Mouse (Mus musculus) kidney, adult 2 months (tissue): ENCODE data around the gene Specc1. TPM values are rescaled to one million over a fixed set of nuclear protein-coding genes. Genes with fewer than 3 reads are reported as not detected.

Source experiments
- DNase-seq: peaks from one replicate; pipeline ENCODE4 v3.0.0; 2021
- H3K27ac ChIP-seq: fragments of 200-500 bp; 2 replicates; pipeline ENCODE4 v1.5.1; 2012; ENCODE audit warnings: low read depth, low read length, control low read depth, inconsistent platforms; ENCODE audit not compliant: insufficient read depth
- H3K27me3 ChIP-seq: fragments of 200-500 bp; replicated peaks from 2 replicates; pipeline ENCODE4 v1.6.1; 2012; ENCODE audit warnings: mild to moderate bottlenecking, moderate library complexity, low read length, inconsistent platforms; ENCODE audit not compliant: control insufficient read depth, insufficient read depth
- H3K36me3 ChIP-seq: fragments of 200-500 bp; 2 replicates; pipeline ENCODE4 v1.6.1; 2012; ENCODE audit warnings: mild to moderate bottlenecking, moderate library complexity, low read length, inconsistent platforms; ENCODE audit not compliant: control insufficient read depth, insufficient read depth
- H3K4me1 ChIP-seq: fragments of 200-500 bp; 2 replicates; pipeline ENCODE4 v1.6.1; 2011; ENCODE audit warnings: low read length; ENCODE audit not compliant: control insufficient read depth, insufficient read depth
- H3K4me3 ChIP-seq: fragments of 200-500 bp; 2 replicates; pipeline ENCODE4 v1.5.1; 2011; ENCODE audit warnings: mild to moderate bottlenecking, low read depth, low read length, control low read depth; ENCODE audit not compliant: insufficient read depth
- CTCF ChIP-seq: fragments of 200-500 bp; conservative IDR thresholded peaks from 2 replicates; pipeline ENCODE4 v1.5.1; 2011; ENCODE audit warnings: low read depth, mild to moderate bottlenecking, control low read depth, low read length, moderate library complexity, mixed read lengths; ENCODE audit not compliant: insufficient read depth, insufficient read length
- POLR2A ChIP-seq: fragments of 200-500 bp; IDR thresholded peaks from one replicate; pipeline ENCODE4 v1.6.1; 2011; ENCODE audit warnings: low read depth, low read length, control low read depth
- WGBS: fragments of 180-500 bp; shearing (Covaris S2); methylation state at CpG from one replicate; pipeline ENCODE4 v1.1.7; 2018; 5-methylcytosine and 5-hydroxymethylcytosine counted together
- polyA plus RNA-seq: library from polyadenylated mRNA; depleted of rRNA; stranded (reverse); fragments of >200 nt; gene quantifications from 2 replicates; pipeline ENCODE4 v1.2.3, GENCODE M21; 2012

The Specc1 gene
- polyA plus RNA-seq, 1 experiment = 9.2 TPM

DNA sequence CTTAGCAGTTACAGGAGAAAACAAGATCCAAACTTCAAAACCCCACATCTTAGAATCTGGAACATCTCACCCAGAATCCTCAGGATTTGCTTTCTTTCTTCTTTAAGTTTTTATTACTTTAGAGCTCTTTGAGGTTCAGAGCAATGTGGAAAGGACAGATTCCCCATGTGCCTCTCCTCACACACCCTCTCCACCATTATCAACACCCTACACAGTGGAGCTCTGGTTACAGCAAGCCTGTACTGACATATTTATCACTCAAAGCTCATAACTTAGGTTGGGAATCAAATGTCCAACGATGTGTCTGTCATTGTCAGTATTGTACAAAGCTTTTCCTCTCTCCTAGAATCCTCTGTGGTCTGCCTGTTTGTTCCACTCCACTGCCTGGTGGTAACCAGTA lies 108.0 kb downstream of the Specc1 start:
- no peak for TF ChIP-seq CTCF
- no peak for TF ChIP-seq POLR2A
- H3K36me3 ChIP-seq = no peaks in the 10 kb centered on the region
- DNase-seq = no peak
- 20% methylated on average over 1 of the region's 1 CpGs for WGBS
- no peaks in the 10 kb centered on the region for H3K4me1 ChIP-seq
- H3K27ac ChIP-seq = no peak overlapping the region
- H3K27me3 ChIP-seq = no peaks in the 10 kb centered on the region
- H3K4me3 ChIP-seq = no peak overlapping the region

- Histone ChIP-seq H3K4me3 (no peak overlapping the region), H3K36me3 (no peaks in the 10 kb centered on the region), H3K4me1 (no peaks in the 10 kb centered on the region), H3K27ac (no peak overlapping the region), H3K27me3 (no peaks in the 10 kb centered on the region)
- WGBS = 82% methylated on average over 6 of the region's 6 CpGs
- DNase-seq = no peak
- TF ChIP-seq CTCF (no peak), POLR2A (no peak)
Observed at GRCm38 (mm10) chr11:62065655-62066054, 109.1 kb downstream of the Specc1 start.

DNA sequence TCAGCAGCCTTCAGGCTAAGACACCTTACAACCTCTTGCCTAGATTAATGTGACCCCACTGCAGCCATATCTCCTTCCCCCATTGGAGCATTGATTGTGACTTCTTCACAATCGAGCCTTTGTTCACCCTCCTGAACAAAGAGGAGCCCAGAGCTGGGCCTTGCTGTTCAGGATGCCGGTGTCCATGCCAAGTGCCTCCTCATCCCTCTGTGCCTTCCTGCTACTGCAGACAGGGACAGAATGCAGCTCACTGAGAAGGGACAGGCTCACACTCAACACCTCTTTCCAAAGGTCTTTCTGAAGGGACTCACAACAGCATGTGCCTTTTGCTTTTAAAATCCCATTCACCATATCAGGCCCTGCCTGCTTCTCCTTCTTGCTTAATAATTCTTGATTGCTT lies 113.0 kb downstream of the Specc1 start:
- H3K27ac ChIP-seq = peak overlapping the region; percentile 16; the same call in 1 of the 2 replicates
- no peak overlapping the region for H3K4me3 ChIP-seq
- H3K36me3 ChIP-seq = no peaks in the 10 kb centered on the region
- 88% methylated on average over 2 of the region's 2 CpGs for WGBS
- no peaks in the 10 kb centered on the region for H3K4me1 ChIP-seq
- TF ChIP-seq POLR2A (no peak), CTCF (no peak)
- no peak for DNase-seq
- H3K27me3 ChIP-seq = no peaks in the 10 kb centered on the region

DNA sequence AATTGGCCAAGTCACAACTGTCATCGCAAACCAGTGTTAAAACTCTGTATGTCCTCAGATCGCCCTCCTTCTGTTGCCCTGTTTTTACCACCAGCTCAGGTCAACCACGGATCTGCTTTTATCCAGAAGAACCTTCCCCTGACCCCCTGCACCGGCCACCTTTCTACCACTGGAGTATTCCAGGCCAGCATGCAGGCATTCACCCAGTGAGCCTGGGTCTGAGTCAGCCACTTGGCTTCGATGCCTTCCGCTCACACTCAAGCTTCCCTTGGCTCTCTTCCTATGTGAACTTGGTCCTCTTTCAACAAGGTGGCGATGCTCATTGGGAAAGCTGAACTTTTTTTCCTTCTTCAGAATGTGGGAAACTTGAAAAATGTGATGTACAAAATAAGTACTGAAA lies 113.6 kb downstream of the Specc1 start:
- H3K27ac ChIP-seq = peak overlapping the region; percentile 17; the same call in 1 of the 2 replicates
- no peak for DNase-seq
- no peak overlapping the region for H3K4me3 ChIP-seq
- H3K36me3 ChIP-seq = no peaks in the 10 kb centered on the region
- H3K4me1 ChIP-seq = no peaks in the 10 kb centered on the region
- 73% methylated on average over 7 of the region's 7 CpGs for WGBS
- no peaks in the 10 kb centered on the region for H3K27me3 ChIP-seq
- no peak for TF ChIP-seq POLR2A
- TF ChIP-seq CTCF = no peak

GRCm38 (mm10) chr11:62072406-62072805 lies 115.8 kb downstream of the Specc1 start:
- Histone ChIP-seq H3K36me3 (no peaks in the 10 kb centered on the region), H3K4me1 (no peaks in the 10 kb centered on the region; the same call in 1 of the 2 replicates), H3K4me3 (no peak overlapping the region), H3K27ac (no peak overlapping the region), H3K27me3 (no peaks in the 10 kb centered on the region)
- TF ChIP-seq POLR2A (no peak), CTCF (no peak)
- 78% methylated on average over 3 of the region's 3 CpGs for WGBS
- DNase-seq = no peak

DNA sequence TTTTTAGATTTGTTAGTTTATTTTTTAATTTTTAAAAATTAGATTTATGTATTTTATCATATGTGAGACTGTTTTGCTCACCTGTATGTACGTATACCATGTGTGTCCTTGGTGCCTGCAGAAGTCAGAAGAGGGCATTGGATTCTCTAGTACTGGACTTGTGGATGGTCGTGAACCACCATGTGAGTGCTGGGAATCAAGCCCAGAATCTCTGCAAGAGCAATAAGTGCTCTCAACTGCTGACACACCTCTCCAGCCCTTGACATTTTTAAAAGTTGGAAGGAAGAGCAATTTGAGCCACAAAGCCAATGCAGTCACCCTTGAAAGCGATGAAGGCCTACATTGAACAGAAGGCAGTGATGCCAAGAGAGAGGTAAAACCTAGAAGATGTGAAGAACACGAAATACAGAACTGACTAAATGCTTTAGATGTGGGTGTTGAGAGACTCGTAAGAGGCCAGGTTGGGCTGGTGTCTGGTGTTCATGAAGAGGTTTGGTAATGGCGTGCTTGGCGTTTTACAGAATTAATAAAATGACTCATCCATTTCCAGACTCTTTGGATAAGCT lies 117.1 kb downstream of the Specc1 start:
- Histone ChIP-seq H3K4me1 (peaks cover 5% of the 10 kb centered on the region; the same call in 1 of the 2 replicates), H3K27ac (no peak overlapping the region), H3K27me3 (no peaks in the 10 kb centered on the region), H3K4me3 (no peak overlapping the region), H3K36me3 (no peaks in the 10 kb centered on the region)
- no peak for DNase-seq
- WGBS = 91% methylated on average over 7 of the region's 7 CpGs
- TF ChIP-seq CTCF (no peak), POLR2A (no peak)

DNA sequence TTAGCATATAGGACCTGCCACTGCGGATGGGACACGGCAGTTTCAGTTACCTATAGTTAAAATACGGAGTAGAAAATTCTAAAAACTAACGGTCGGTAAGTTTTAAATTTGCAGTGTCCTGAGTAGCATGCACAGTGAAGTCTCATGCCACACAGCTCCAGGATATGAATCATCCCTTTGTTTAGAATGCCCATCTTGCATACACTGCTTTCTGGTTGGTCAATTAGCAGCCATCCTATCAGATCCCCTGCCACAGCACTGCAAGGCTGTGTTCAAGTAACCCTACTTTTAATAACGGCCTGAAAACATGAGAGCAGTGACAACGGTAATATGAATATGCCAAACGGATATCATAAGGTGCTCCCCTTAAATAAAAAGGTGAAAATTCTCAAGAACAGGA lies 118.0 kb downstream of the Specc1 start:
- H3K4me3 ChIP-seq = no peak overlapping the region
- H3K27ac ChIP-seq = no peak overlapping the region
- no peak for TF ChIP-seq POLR2A
- no peak for TF ChIP-seq CTCF
- H3K27me3 ChIP-seq = no peaks in the 10 kb centered on the region
- H3K36me3 ChIP-seq = no peaks in the 10 kb centered on the region
- no peak for DNase-seq
- peaks cover 5% of the 10 kb centered on the region; the same call in 1 of the 2 replicates for H3K4me1 ChIP-seq
- WGBS = 92% methylated on average over 8 of the region's 8 CpGs
